Mouse (Mus musculus) ES-Bruce4 (cell line): ENCODE results near the gene Klrb1a.

ENCODE experiments used
- CTCF ChIP-seq: IDR thresholded peaks from one replicate; pipeline ENCODE4 v1.8.1; 2011; ENCODE audit warnings: low read depth, low read length
- POLR2A ChIP-seq: IDR thresholded peaks from one replicate; pipeline ENCODE4 v1.8.1; 2011; ENCODE audit warnings: low read length; ENCODE audit not compliant: insufficient read depth

DNA sequence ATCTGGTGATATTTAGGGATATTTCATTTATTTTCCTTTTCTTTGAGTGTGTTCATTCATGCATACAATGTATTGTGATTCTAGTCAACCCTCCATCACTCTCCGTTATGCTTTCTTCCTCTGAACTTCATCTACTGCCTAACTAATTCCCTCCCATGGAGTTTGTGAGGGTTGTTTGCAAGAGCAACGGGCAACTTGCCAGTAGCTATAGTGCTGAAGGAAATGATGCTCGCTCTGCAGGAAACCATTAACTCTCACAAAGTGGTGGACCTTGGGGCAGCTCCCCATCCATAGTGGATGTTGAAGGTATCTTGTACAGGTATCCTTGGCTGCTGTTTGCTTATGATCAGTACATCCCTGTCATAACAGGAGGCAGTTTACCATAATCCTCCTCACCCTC, 21.3 kb downstream of the Klrb1a start:
- TF ChIP-seq POLR2A (no peak), CTCF (no peak)
